15 mouse cellular contexts compared by ENCODE assay signal in the genomic region with DNA sequence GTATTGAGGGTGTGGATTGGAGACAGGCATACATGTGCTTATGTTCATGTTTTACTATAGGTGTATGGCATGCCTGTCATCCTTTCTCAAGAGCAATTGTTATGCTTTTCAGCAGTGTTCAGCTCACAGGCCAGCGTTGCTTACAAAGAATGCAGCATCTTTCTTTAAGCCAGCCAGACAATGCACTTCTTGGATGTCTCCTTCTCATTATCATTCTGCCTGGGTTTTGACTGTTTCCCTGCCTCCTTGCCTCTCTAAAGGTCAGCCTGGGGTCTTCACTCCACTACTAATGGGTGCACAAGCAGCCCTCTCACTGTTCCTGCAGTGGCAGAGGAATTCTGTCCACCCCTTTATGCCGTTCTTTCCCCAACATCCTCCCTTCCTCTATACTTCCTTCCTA.
DNase-seq lines count a peak whose midpoint lies in the region; ATAC-seq lines count a peak whose summit lies in the region.
"Had no signal": no experiment of that assay in that cellular context is flagged by ENCODE, and none has a peak within 500 bp of the region (broad histone marks: within the 10 kb centered on the region; RNA-seq: fewer than 3 reads in every experiment).

No protein-coding gene starts in this region.

- H3K9ac ChIP-seq in forebrain, embryonic 13.5 days: no peak overlapping the region
- H3K9ac ChIP-seq in hindbrain, embryonic 16.5 days (ENCODE audit: low read depth, low read length): no peak overlapping the region
- H3K9ac ChIP-seq in midbrain, embryonic 16.5 days (ENCODE audit: low read depth, low read length): no peak overlapping the region
- H3K9ac ChIP-seq in kidney, embryonic 14.5 days (ENCODE audit: low read depth, low read length): no peak overlapping the region
- H3K9ac ChIP-seq: heart, embryonic 12.5 days had no signal

- H3K4me1 ChIP-seq in forebrain, embryonic 13.5 days: peaks cover 10% of the 10 kb centered on the region
- H3K4me1 ChIP-seq in hindbrain, embryonic 16.5 days (ENCODE audit: control insufficient read depth, insufficient read depth, low read depth, low read length): peaks cover 2% of the 10 kb centered on the region; the same call in 1 of the 2 replicates
- no peaks in the 10 kb centered on the region; the same call in 1 of the 2 replicates for H3K4me1 ChIP-seq in midbrain, embryonic 16.5 days (ENCODE audit: control insufficient read depth, insufficient read depth, low read length)
- no peaks in the 10 kb centered on the region for H3K4me1 ChIP-seq in kidney, embryonic 14.5 days (ENCODE audit: control insufficient read depth, insufficient read depth, low read length)
- H3K4me1 ChIP-seq: heart, embryonic 12.5 days had no signal

- no peak overlapping the region for H3K4me3 ChIP-seq in forebrain, embryonic 13.5 days
- H3K4me3 ChIP-seq in hindbrain, embryonic 16.5 days (ENCODE audit: low read length): no peak overlapping the region
- H3K4me3 ChIP-seq in midbrain, embryonic 16.5 days (ENCODE audit: low read depth, low read length): no peak overlapping the region
- no peak overlapping the region for H3K4me3 ChIP-seq in kidney, embryonic 14.5 days (ENCODE audit: low read length)
- H3K4me3 ChIP-seq: heart, embryonic 12.5 days had no signal

- no peaks in the 10 kb centered on the region for H3K9me3 ChIP-seq in forebrain, embryonic 13.5 days (replicated peaks)
- no peaks in the 10 kb centered on the region for H3K9me3 ChIP-seq in hindbrain, embryonic 16.5 days (ENCODE audit: control insufficient read depth, low read length)
- no peaks in the 10 kb centered on the region for H3K9me3 ChIP-seq in midbrain, embryonic 16.5 days (replicated peaks; ENCODE audit: control insufficient read depth, low read length, poor library complexity, severe bottlenecking)
- no peaks in the 10 kb centered on the region for H3K9me3 ChIP-seq in kidney, embryonic 14.5 days (ENCODE audit: control insufficient read depth, low read length)
- H3K9me3 ChIP-seq: heart, embryonic 12.5 days had no signal

- H3K27ac ChIP-seq in forebrain, embryonic 13.5 days: peak overlapping the region; percentile 54
- no peak overlapping the region for H3K27ac ChIP-seq in hindbrain, embryonic 16.5 days (ENCODE audit: low read depth, low read length)
- peak overlapping the region; percentile 60 for H3K27ac ChIP-seq in midbrain, embryonic 16.5 days (ENCODE audit: low read length)
- H3K27ac ChIP-seq in kidney, embryonic 14.5 days (ENCODE audit: low read depth, low read length): no peak overlapping the region

- DNase-seq in embryo, embryonic 10 days (ENCODE audit: low spot score): peak; percentile 41
- DNase-seq in urinary bladder, adult 2 months (ENCODE audit: low spot score): no peak
- DNase-seq in gastrocnemius, postnatal 36 days: no peak
- DNase-seq in thymus, postnatal 25 days: no peak
- DNase-seq: cerebellum, adult 11 months; heart, postnatal 4 days; kidney, postnatal 36 days; thymus, adult 18-20 months had no signal

- H3K4me2 ChIP-seq in forebrain, embryonic 13.5 days: 0 out of 2 replicates have a peak overlapping the region, but pooled peaks have one; percentile 10
- no peak overlapping the region for H3K4me2 ChIP-seq in hindbrain, embryonic 16.5 days (ENCODE audit: low read length)
- no peak overlapping the region for H3K4me2 ChIP-seq in midbrain, embryonic 16.5 days (ENCODE audit: low read length)
- no peak overlapping the region for H3K4me2 ChIP-seq in kidney, embryonic 14.5 days (replicated peaks; ENCODE audit: low read depth, low read length)
- H3K4me2 ChIP-seq: heart, embryonic 12.5 days; liver, embryonic 11.5 days had no signal

- WGBS in forebrain, embryonic 13.5 days: 0% methylated on average over 2 of the region's 2 CpGs
- 10% methylated on average over 2 of the region's 2 CpGs for WGBS in hindbrain, embryonic 16.5 days
- 10% methylated on average over 2 of the region's 2 CpGs for WGBS in midbrain, embryonic 16.5 days
- 54% methylated on average over 2 of the region's 2 CpGs for WGBS in kidney, embryonic 14.5 days

- no peaks in the 10 kb centered on the region for H3K36me3 ChIP-seq in forebrain, embryonic 13.5 days (ENCODE audit: poor library complexity, severe bottlenecking)
- no peaks in the 10 kb centered on the region for H3K36me3 ChIP-seq in hindbrain, embryonic 16.5 days (ENCODE audit: control insufficient read depth, insufficient read depth, low read length)
- no peaks in the 10 kb centered on the region for H3K36me3 ChIP-seq in midbrain, embryonic 16.5 days (ENCODE audit: control insufficient read depth, insufficient read depth, low read length)
- H3K36me3 ChIP-seq in kidney, embryonic 14.5 days (ENCODE audit: control insufficient read depth, insufficient read depth, low read length): no peaks in the 10 kb centered on the region
- H3K36me3 ChIP-seq: heart, embryonic 12.5 days had no signal

- intact Hi-C loops in gastrocnemius, postnatal 36 days (cut with DNase I): no loop called here

- no peaks in the 10 kb centered on the region for H3K27me3 ChIP-seq in forebrain, embryonic 13.5 days
- H3K27me3 ChIP-seq in hindbrain, embryonic 16.5 days (replicated peaks; ENCODE audit: control insufficient read depth, insufficient read depth, low read length): no peaks in the 10 kb centered on the region
- no peaks in the 10 kb centered on the region for H3K27me3 ChIP-seq in midbrain, embryonic 16.5 days (ENCODE audit: control insufficient read depth, insufficient read depth, low read depth, low read length)
- no peaks in the 10 kb centered on the region for H3K27me3 ChIP-seq in kidney, embryonic 14.5 days (ENCODE audit: control insufficient read depth, insufficient read depth, low read length)
- H3K27me3 ChIP-seq: heart, embryonic 12.5 days had no signal

- peak; percentile 48; the same call in 1 of the 2 replicates for ATAC-seq in forebrain, embryonic 13.5 days
- ATAC-seq in hindbrain, embryonic 16.5 days: peak; percentile 42
- ATAC-seq in midbrain, embryonic 16.5 days: peak; percentile 72
- no peak for ATAC-seq in kidney, embryonic 14.5 days (ENCODE audit: low FRiP score, low TSS enrichment)
- ATAC-seq: intestine, postnatal 0 days had no signal

Comparison
In these comparisons a context has a peak if more than half of its experiments do, and no peak if none do; other contexts are left out.
1. H3K27ac ChIP-seq: peak in forebrain, embryonic 13.5 days (single experiment) and midbrain, embryonic 16.5 days (single experiment); none in hindbrain, embryonic 16.5 days (single experiment) and kidney, embryonic 14.5 days (single experiment).